Mouse (Mus musculus) small intestine, adult 10 weeks (tissue): ENCODE data around the gene Olfr1107. TPM values are rescaled to one million over a fixed set of nuclear protein-coding genes. Genes with fewer than 3 reads are reported as not detected.

ENCODE experiments used
- polyA plus RNA-seq: library from polyadenylated mRNA; stranded (reverse); fragments of 350-450 nt; fragmentation: Illumina TruSeq; extraction: RNeasy Lipid Tissue Mini Kit (QIAGEN cat#74804); gene quantifications from one replicate; pipeline ENCODE4 v1.2.3, GENCODE M21; 2014; ENCODE audit warnings: low replicate concordance

The Olfr1107 gene
- not detected for polyA plus RNA-seq

DNA sequence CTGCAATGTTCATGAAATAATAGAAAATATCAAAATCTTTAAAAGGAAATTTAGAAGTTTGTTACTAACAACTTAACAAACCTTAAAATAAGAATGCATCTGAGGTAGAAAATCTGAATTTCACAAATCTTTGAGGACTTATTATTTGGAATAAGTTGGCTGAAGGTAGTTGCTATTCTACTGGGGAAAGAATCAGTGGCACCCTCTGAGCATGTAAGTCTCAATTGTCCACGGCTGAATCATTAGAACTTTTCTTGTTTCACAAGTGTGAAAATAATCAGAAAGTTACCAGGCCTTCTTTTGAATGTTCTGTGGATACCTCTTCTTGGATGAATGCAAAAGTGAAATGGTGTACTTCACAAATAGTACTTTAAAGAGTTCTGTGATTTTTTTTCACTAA is at the start of gene Olfr1107:
Gene Olfr1107 (minus strand): TSS at position 101 of the 400 bp plus-strand sequence.

DNA sequence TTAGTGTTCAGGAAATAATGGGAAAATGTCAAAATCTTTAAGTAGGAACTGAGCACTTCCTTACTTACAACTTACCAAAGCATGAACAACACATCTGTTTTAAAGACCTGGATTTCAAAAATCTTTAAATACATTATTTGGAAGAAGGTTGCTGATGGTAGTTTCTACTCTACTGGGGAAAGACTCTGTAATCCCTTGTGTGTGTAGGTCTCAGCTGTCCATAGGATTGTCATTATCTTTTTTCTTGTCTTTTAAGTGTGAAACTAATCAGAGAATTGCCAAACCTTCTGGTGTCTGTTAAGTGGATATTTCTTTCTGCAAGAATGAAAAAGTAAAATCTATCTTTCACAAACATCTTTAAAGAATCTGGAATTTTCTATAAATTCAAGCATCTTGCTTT is 38.9 kb upstream of the Olfr1107 start, which contains the start of gene Olfr259:
Gene Olfr259 (minus strand): TSS at position 101 of the 400 bp plus-strand sequence.

DNA sequence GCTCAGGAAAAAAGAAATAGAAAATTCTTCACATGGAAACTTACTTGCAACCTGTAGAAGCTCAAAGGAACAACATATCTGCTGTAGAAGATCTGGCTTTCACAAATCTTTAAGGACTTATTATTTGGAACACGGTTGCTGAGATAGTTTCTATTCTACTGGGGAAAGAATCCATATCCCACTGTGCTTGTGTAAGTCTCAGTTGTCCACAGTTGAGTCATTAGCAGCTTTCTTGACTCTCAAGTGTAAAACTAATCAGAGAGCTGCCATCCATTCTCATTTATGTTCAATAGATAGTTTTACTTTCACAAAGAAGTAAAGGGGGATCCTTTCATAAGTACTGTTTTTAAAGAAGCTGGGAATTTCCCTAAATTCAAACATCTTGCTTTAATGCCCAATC is 20.3 kb upstream of the Olfr1107 start, which contains the start of gene Olfr1109:
Gene Olfr1109 (minus strand): TSS at position 101 of the 400 bp plus-strand sequence.

DNA sequence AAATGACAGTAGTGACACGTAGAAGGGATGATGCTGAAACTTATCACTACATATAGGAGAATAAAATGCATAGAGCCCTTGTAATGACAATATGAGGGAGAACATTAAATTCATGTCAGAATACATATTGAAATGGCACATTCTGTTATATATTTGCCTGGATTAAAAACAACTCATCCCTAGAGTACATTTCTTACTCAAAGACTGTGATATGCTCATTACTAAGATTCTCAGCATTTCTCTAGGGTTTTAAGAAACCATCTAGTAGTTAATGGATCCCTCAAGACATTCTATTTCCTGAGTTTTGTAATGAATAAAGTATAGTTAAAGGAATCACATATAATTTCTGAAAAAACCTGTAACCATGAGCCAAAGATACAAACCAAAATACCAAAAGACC is 23.4 kb downstream of the Olfr1107 start, which contains the start of gene Olfr1106:
Gene Olfr1106 (minus strand): TSS at position 101 of the 400 bp plus-strand sequence.

DNA sequence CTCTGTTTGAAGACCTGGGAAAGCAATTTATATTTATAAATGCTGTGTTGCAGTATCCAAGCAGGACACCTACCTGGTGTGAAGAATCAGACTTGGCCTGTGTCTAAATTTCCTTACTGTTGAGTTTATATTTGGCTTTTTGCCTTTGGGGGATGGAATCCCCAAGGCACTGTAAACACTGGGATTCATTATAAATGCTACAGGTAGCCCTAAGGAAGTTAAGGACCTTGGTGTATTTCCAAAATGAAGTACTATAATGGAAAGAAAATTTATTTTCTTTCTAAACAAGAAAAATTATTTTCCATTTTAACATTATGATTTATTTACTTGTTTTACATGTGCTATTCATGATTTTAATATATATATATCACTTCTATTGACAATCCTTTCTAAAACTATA is 39.2 kb downstream of the Olfr1107 start, which contains the start of gene Olfr1105:
Gene Olfr1105 (minus strand): TSS at position 101 of the 400 bp plus-strand sequence.

DNA sequence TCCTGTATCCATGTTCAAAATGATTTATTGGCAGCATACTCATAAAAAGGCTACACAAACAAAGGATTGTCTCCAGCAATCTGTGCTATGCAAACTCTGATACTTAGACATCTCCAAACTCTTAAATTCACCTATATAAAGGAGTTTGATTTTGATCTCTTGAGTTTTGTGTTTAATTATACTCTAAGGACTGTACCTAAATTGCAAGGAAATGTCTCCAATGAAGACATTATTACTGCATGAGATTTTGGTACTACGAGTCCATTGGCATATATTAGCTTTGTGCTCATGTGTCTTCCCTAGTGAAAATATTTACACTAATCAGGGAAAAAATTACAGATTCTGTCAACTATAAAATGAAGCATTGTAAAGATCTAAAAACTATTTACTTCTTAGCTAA is 48.6 kb downstream of the Olfr1107 start, which contains the start of gene Olfr1104:
Gene Olfr1104 (minus strand): TSS at position 101 of the 400 bp plus-strand sequence.

Other genes with a start within 250 kb of the Olfr1107 start
- gene Olfr1095, start 224.1 kb downstream of the Olfr1107 start, polyA plus RNA-seq, result not detected
- gene Gm13723, start 201.0 kb downstream of the Olfr1107 start, polyA plus RNA-seq, result not detected
- not detected for gene Olfr1097, start 183.6 kb downstream of the Olfr1107 start, polyA plus RNA-seq
- not detected for gene Olfr1098, start 151.3 kb downstream of the Olfr1107 start, polyA plus RNA-seq
- not detected for gene Olfr1099, start 115.1 kb downstream of the Olfr1107 start, polyA plus RNA-seq
- not detected for gene Olfr1100, start 95.9 kb downstream of the Olfr1107 start, polyA plus RNA-seq
- not detected for gene Olfr1101, start 84.6 kb downstream of the Olfr1107 start, polyA plus RNA-seq
- not detected for gene Olfr1102, start 77.4 kb downstream of the Olfr1107 start, polyA plus RNA-seq
- not detected for gene Olfr1104, start 48.7 kb downstream of the Olfr1107 start, polyA plus RNA-seq
- gene Olfr1105, start 39.3 kb downstream of the Olfr1107 start, polyA plus RNA-seq, result not detected
- not detected for gene Olfr1106, start 23.5 kb downstream of the Olfr1107 start, polyA plus RNA-seq
- gene Olfr1109, start 20.2 kb upstream of the Olfr1107 start, polyA plus RNA-seq, result not detected
- gene Olfr259, start 38.8 kb upstream of the Olfr1107 start, polyA plus RNA-seq, result not detected
- gene Olfr1110, start 64.5 kb upstream of the Olfr1107 start, polyA plus RNA-seq, result not detected
- not detected for gene Olfr1111, start 76.8 kb upstream of the Olfr1107 start, polyA plus RNA-seq
- not detected for gene Olfr1112, start 112.0 kb upstream of the Olfr1107 start, polyA plus RNA-seq
- gene Olfr1113, start 133.2 kb upstream of the Olfr1107 start, polyA plus RNA-seq, result not detected
- not detected for gene Olfr1115, start 172.2 kb upstream of the Olfr1107 start, polyA plus RNA-seq
- not detected for gene Olfr1116, start 191.7 kb upstream of the Olfr1107 start, polyA plus RNA-seq
- gene Olfr1118, start 231.8 kb upstream of the Olfr1107 start, polyA plus RNA-seq, result not detected